Mouse (Mus musculus): ENCODE measurements around the gene Lrpprc.

DNA sequence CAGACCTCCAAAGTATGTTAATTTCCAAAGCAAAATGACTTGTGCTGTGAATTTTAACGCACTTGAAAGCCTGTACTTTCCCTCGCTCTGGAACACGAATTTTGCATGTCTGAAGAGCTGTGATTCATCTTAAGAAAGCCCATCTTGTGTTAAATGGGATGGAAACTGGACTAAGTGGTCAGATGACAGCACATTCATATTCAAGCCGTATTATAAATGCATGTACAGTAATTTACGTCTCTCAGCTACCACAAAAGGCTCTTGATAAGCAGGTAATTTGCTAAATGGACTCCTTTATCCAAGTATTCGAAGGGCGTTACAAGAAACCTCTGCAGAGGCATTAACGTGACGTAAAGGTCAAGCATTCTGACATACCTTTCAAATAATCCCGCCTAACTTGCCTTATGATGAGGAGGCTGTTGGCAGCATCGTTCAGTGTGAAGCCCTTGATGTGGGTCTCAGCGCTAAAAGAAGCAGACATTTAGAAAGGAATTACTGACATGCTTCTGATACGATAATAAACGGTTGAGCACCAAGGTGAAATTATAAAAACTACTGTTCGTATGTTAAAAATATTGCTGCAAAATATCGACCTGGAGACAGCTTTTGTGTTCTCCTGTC, 74.2 kb downstream of the Lrpprc start:
- TF ChIP-seq POLR2A (IDR thresholded peaks at IDR 0.05; ENCODE audit: control insufficient read depth, low read depth, low read length): no peak
- TF ChIP-seq CTCF (IDR thresholded peaks at IDR 0.05; ENCODE audit: control insufficient read depth, insufficient read depth, insufficient replicate concordance, low read depth, low read length): no peak
